Mouse (Mus musculus): ENCODE data around the gene Ccdc137.

- TF ChIP-seq CTCF (IDR thresholded peaks at IDR 0.05; ENCODE audit: low read depth, low read length) (no peak), GATA1 (IDR thresholded peaks at IDR 0.05; ENCODE audit: borderline replicate concordance, low read length) (no peak)
Observed at GRCm38 (mm10) chr11:120501701-120502100, 43.8 kb downstream of the Ccdc137 start.
